Mouse (Mus musculus): Measurements from ENCODE around the gene Zc3h12d.

- TF ChIP-seq FLI1 (IDR thresholded peaks at IDR 0.05; ENCODE audit: low read length) (no peak), GATA1 (IDR thresholded peaks at IDR 0.05; ENCODE audit: borderline replicate concordance, low read length) (no peak)
These were observed 45.0 kb upstream of the Zc3h12d start for GRCm38 (mm10) chr10:7787319-7787718.

Measured in megakaryocyte, embryonic 14.5 days (primary cell).